Mouse (Mus musculus) retina, postnatal 1 day (tissue): ENCODE measurements at regions not wholly inside any gene's neighbourhood (a gene's known extent, or its start where the extent isn't known, plus 50 kb on each side); places are given as distances from the start of the nearest gene placed in this dataset.

Experiments used
- DNase-seq: peaks from one replicate; pipeline ENCODE4 v3.0.0-alpha.2; 2012

DNA sequence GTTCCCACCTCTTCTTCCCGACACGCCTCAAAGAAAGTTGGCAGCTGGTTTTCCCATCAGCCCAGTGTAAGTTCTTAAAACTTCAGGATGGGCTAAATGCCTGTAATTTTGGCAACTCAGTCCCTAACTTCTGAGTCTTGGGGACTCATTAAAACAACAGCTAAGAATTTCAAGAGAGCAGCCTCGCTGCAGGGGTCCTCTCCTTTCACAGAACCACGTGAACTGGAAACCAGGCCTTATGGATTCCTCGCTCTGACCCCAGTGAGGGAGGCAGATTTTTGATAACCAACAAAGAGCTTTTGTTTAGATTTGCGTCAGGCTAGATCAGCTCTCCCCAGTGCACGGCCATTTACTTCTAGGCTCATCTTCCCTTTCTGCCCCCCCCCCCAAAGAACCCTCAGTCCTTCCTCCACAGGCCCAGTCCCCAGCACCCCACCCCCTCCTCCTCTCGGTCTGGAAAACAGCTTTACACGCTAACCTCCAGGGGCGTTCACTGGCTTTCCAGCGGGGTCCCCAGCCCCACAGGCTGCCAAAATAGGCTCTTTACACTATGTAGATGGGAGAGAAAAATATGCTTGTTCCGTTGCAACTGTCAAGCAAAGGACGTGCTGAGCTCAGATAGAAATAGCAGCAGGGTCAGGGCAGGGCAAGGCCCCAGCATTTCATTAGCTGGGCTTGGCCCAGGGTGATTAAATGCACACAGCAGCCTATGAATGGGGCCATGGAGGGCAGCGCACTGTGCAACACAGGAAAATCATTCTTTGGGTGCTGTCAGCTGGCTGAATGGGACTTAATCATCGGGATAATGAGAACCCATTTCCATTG is 233.5 kb downstream of the Zfp36l1 start:
- DNase-seq: peak; percentile 99

DNA sequence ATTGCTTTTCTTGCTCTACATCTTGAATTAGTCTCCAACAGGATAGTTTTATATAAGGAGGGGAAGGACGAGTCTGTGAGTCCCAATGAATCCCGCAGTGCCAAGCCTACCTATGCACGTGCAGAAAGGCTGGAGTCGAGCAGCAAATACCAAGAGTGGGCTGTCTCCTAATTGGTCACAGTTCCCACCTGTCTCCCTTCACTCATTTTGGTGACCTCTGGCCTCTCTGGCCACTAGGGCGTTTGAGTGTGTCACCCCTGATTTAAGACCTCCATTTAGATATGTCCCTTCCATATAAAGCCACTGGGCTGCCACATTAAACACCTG is 234.1 kb downstream of the Zfp36l1 start:
- no peak for DNase-seq

DNA sequence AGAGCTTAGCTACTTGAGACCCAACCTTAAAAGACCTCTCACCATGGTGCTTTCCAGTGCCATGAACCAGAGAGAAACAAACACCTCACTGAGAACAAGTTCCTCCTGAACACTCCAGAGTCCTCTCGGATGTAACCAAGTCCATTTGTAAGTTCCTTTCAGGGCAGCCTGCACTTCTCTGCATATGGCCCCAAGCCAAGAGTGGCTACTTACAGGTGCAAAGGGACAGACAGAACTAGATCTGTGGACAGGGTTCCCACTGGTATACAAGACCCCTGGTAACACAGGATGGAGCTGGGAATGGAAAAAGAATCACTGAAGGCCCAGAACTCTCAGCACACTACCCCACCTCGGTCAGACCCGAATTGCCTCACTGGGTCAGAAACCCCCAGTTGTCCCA is 234.7 kb downstream of the Zfp36l1 start:
- DNase-seq: no peak

DNA sequence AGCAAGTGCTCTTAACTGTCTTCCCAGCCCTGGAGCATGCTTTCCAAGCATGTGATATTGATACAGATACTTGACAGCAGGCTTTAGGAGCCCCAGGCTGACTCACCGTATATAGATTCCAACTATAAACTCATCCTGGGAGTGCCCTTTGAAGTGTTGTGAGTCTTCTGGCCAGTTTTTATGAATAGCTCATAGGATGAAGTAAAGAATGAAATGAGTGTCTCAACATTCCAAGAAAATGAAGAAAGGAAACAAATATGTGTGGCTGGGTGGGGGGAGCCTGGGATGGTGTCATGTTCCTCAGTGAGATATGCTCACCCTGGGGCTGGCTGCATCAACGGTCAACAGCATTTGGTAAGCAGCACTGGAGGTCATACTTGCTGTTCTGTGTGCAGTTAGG is 238.5 kb downstream of the Zfp36l1 start:
- no peak for DNase-seq

DNA sequence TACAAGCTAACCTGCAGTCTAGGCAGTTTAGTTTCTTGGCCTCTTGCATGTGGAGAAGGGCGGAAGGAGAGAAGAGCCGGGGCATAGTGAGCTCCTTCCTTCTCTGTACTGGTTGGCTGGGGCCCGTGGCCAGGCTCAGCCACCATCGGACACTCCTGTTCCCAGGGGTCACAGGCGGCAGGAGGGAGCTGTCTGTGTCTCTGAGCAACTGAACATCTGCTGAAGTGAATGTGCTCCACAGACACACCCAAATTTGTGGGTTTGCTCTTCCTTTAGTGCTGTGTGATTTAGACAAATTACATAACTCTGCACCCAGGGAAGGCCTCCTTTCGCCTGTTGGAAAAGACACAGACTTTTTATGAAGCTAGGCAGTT is 247.6 kb downstream of the Zfp36l1 start:
- no peak for DNase-seq

DNA sequence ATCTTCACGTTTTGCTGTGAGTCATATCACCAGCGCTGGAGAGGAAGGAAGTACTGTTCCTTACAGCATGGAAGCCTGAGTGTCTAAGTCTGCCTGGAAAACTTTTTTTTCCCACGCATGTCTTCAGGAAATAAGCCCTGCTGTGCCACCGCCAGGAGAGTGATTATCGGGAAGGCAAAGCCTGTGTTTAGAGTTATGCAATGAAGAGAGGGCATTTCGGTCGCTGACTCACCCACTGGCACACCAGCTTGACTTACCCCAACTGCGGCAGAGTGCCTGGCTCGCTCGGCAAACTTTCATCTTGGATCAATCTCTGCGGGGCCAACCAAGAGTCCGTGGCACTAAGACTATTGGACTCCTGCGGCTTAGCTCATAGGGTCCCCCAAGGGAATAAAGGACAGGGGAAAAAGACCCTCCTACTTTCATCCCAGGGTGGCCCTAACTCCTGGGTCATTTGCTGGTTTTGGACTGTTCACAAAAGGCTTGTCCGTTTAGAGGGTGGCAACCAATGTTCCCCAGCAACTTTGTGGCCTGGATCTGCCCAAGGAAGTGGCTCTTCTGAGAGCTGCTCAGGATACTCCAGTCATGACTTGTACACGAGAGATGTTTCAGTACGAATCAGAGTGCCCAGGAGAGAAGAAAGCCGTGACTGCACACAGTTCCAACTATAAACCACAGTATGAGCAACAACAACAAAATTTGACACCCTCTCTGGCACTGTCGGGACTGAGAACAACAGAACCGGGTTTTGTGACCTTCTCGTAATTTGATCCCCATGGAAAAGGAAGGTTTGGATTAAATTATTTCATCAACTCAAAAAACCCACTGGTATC is 248.3 kb downstream of the Zfp36l1 start:
- no peak for DNase-seq
